Mouse (Mus musculus) heart, adult 2 months (tissue): ENCODE results near the gene Safb.

Experiments used
- CTCF ChIP-seq: fragments of 200-600 bp; IDR thresholded peaks from 2 replicates; pipeline ENCODE4 v1.8.1; 2022; ENCODE audit warnings: antibody characterized with exemption, mild to moderate bottlenecking, moderate library complexity
- POLR2A ChIP-seq: fragments of 200-500 bp; IDR thresholded peaks from 2 replicates; pipeline ENCODE4 v1.6.1; 2011; ENCODE audit warnings: mild to moderate bottlenecking, low read depth, low read length, control low read depth; ENCODE audit not compliant: insufficient read depth

- TF ChIP-seq POLR2A (no peak), CTCF (no peak)
Observed at GRCm38 (mm10) chr17:56542736-56543135, 41.9 kb upstream of the Safb start.
